Mouse (Mus musculus): Measurements from ENCODE around the gene Bivm. TPM values are rescaled to one million over a fixed set of nuclear protein-coding genes. Genes with fewer than 3 reads are reported as not detected.

Bivm gene
- polyA plus RNA-seq (2014; fragmentation: Nextera tagmentation; extraction: Ambion mirVana), result 12.2 and 15.3 TPM in 2 replicates

- Histone ChIP-seq H3K4me2 (ENCODE audit: low read length) (peak within 1 kb of the TSS; percentile 84), H3K27ac (replicated peaks in 1 of 2; ENCODE audit: control insufficient read depth in 1 of 2, insufficient read depth in 1 of 2, low read depth in 2 of 2, low read length in 2 of 2) (peak within 1 kb of the TSS; percentile 96 to 99), H3K9ac (ENCODE audit: low read length) (peak within 1 kb of the TSS; percentile 84), H3K4me1 (ENCODE audit: control insufficient read depth in 2 of 2, insufficient read depth in 2 of 2, low read length in 2 of 2) (peaks cover 0 to 11% of the 10 kb centered on the region in 2 experiments; a peak in 2 of 4 replicates), H3K4me3 (ENCODE audit: control insufficient read depth in 1 of 2, insufficient read depth in 1 of 2, low read depth in 1 of 2, low read length in 2 of 2) (peak within 1 kb of the TSS; percentile 59 to 84), H3K36me3 (ENCODE audit: control insufficient read depth, insufficient read depth, low read length) (peaks cover 36% of the 10 kb centered on the region), H3K27me3 (ENCODE audit: control insufficient read depth, insufficient read depth, low read length) (no peaks in the 10 kb centered on the region), H3K9me3 (ENCODE audit: control insufficient read depth, low read length) (no peaks in the 10 kb centered on the region)
- WGBS, result under 1% methylated on average over 39 of the region's 39 CpGs
- ATAC-seq (ENCODE audit: insufficient number of reproducible peaks, insufficient read depth, low FRiP score, low read depth), result peak; percentile 96
These were observed at the start of gene Bivm, which contains the start of gene Kdelc1 for GRCm38 (mm10) chr1:44118239-44119054. Gene Bivm (plus strand): TSS chr1:44118957. Gene Kdelc1 (minus strand): TSS chr1:44118808.

- under 1% methylated on average over 55 of the region's 55 CpGs for WGBS
- peak overlapping the region; percentile 76 for H3K9ac ChIP-seq (ENCODE audit: low read length)
- H3K4me3 ChIP-seq (ENCODE audit: control insufficient read depth in 1 of 2, insufficient read depth in 1 of 2, low read depth in 1 of 2, low read length in 2 of 2), result peak overlapping the region; percentile 71 to 92
- H3K9me3 ChIP-seq (ENCODE audit: control insufficient read depth, low read length), result no peaks in the 10 kb centered on the region
- peaks cover 0 to 10% of the 10 kb centered on the region in 2 experiments; a peak in 3 of 4 replicates for H3K4me1 ChIP-seq (ENCODE audit: control insufficient read depth in 2 of 2, insufficient read depth in 2 of 2, low read length in 2 of 2)
- H3K27ac ChIP-seq (replicated peaks in 1 of 2; ENCODE audit: control insufficient read depth in 1 of 2, insufficient read depth in 1 of 2, low read depth in 2 of 2, low read length in 2 of 2), result peak overlapping the region; percentile 89 to 92
- peak overlapping the region; percentile 69 for H3K4me2 ChIP-seq (ENCODE audit: low read length)
- H3K36me3 ChIP-seq (ENCODE audit: control insufficient read depth, insufficient read depth, low read length), result peaks cover 40% of the 10 kb centered on the region
- H3K27me3 ChIP-seq (ENCODE audit: control insufficient read depth, insufficient read depth, low read length), result no peaks in the 10 kb centered on the region
- ATAC-seq (ENCODE audit: insufficient number of reproducible peaks, insufficient read depth, low FRiP score, low read depth), result peak; percentile 77
These were observed 17.1 kb upstream of the Bivm start for GRCm38 (mm10) chr1:44101448-44102225.

GRCm38 (mm10) chr1:44102259-44102717, 16.5 kb upstream of the Bivm start, which contains the start of gene Tex30:
Gene Tex30 (minus strand): TSS chr1:44102441.
- H3K27me3 ChIP-seq (ENCODE audit: control insufficient read depth, insufficient read depth, low read length), result no peaks in the 10 kb centered on the region
- peaks cover 0 to 10% of the 10 kb centered on the region in 2 experiments; a peak in 3 of 4 replicates for H3K4me1 ChIP-seq (ENCODE audit: control insufficient read depth in 2 of 2, insufficient read depth in 2 of 2, low read length in 2 of 2)

GRCm38 (mm10) chr1:44102939-44103338, 15.8 kb upstream of the Bivm start:
- Histone ChIP-seq H3K4me1 (ENCODE audit: control insufficient read depth in 2 of 2, insufficient read depth in 2 of 2, low read length in 2 of 2) (peaks cover 0 to 10% of the 10 kb centered on the region in 2 experiments; a peak in 3 of 4 replicates), H3K36me3 (ENCODE audit: control insufficient read depth, insufficient read depth, low read length) (peaks cover 42% of the 10 kb centered on the region), H3K9ac (ENCODE audit: low read length) (peak overlapping the region; percentile 66; the same call in 1 of the 2 replicates), H3K9me3 (ENCODE audit: control insufficient read depth, low read length) (no peaks in the 10 kb centered on the region), H3K27ac (replicated peaks in 1 of 2; ENCODE audit: control insufficient read depth in 1 of 2, insufficient read depth in 1 of 2, low read depth in 2 of 2, low read length in 2 of 2) (no peak overlapping the region), H3K4me2 (ENCODE audit: low read length) (peak overlapping the region; percentile 69), H3K4me3 (ENCODE audit: control insufficient read depth in 1 of 2, insufficient read depth in 1 of 2, low read depth in 1 of 2, low read length in 2 of 2) (peak overlapping the region in 1 of 2 experiments; percentile 71; a peak in 2 of 4 replicates), H3K27me3 (ENCODE audit: control insufficient read depth, insufficient read depth, low read length) (no peaks in the 10 kb centered on the region)
- ATAC-seq (ENCODE audit: insufficient number of reproducible peaks, insufficient read depth, low FRiP score, low read depth), result no peak
- WGBS, result 12% methylated on average over 5 of the region's 5 CpGs

More at GRCm38 (mm10) chr1:44102259-44102717, 16.5 kb upstream of the Bivm start, which contains the start of gene Tex30:
- Histone ChIP-seq H3K36me3 (ENCODE audit: control insufficient read depth, insufficient read depth, low read length) (peaks cover 41% of the 10 kb centered on the region), H3K27ac (replicated peaks in 1 of 2; ENCODE audit: control insufficient read depth in 1 of 2, insufficient read depth in 1 of 2, low read depth in 2 of 2, low read length in 2 of 2) (peak within 1 kb of the TSS; percentile 89 to 92), H3K9me3 (ENCODE audit: control insufficient read depth, low read length) (no peaks in the 10 kb centered on the region), H3K4me3 (ENCODE audit: control insufficient read depth in 1 of 2, insufficient read depth in 1 of 2, low read depth in 1 of 2, low read length in 2 of 2) (peak within 1 kb of the TSS; percentile 71 to 92), H3K4me2 (ENCODE audit: low read length) (peak within 1 kb of the TSS; percentile 69), H3K9ac (ENCODE audit: low read length) (peak within 1 kb of the TSS; percentile 76)
- peak; percentile 93 for ATAC-seq (ENCODE audit: insufficient number of reproducible peaks, insufficient read depth, low FRiP score, low read depth)
- WGBS, result under 1% methylated on average over 55 of the region's 55 CpGs

GRCm38 (mm10) chr1:44117571-44117970, 1.2 kb upstream of the Bivm start:
- Histone ChIP-seq H3K4me1 (ENCODE audit: control insufficient read depth in 2 of 2, insufficient read depth in 2 of 2, low read length in 2 of 2) (peaks cover 0 to 11% of the 10 kb centered on the region in 2 experiments; a peak in 2 of 4 replicates), H3K9ac (ENCODE audit: low read length) (peak overlapping the region; percentile 84), H3K4me2 (ENCODE audit: low read length) (peak overlapping the region; percentile 84), H3K27me3 (ENCODE audit: control insufficient read depth, insufficient read depth, low read length) (no peaks in the 10 kb centered on the region), H3K27ac (replicated peaks in 1 of 2; ENCODE audit: control insufficient read depth in 1 of 2, insufficient read depth in 1 of 2, low read depth in 2 of 2, low read length in 2 of 2) (no peak overlapping the region), H3K4me3 (ENCODE audit: control insufficient read depth in 1 of 2, insufficient read depth in 1 of 2, low read depth in 1 of 2, low read length in 2 of 2) (peak overlapping the region in 1 of 2 experiments; percentile 59; a peak in 2 of 4 replicates), H3K9me3 (ENCODE audit: control insufficient read depth, low read length) (no peaks in the 10 kb centered on the region), H3K36me3 (ENCODE audit: control insufficient read depth, insufficient read depth, low read length) (peaks cover 41% of the 10 kb centered on the region)
- no peak for ATAC-seq (ENCODE audit: insufficient number of reproducible peaks, insufficient read depth, low FRiP score, low read depth)

GRCm38 (mm10) chr1:44119201-44120073, 680 bp downstream of the Bivm start:
- Histone ChIP-seq H3K27me3 (ENCODE audit: control insufficient read depth, insufficient read depth, low read length) (no peaks in the 10 kb centered on the region), H3K9me3 (ENCODE audit: control insufficient read depth, low read length) (no peaks in the 10 kb centered on the region), H3K27ac (replicated peaks in 1 of 2; ENCODE audit: control insufficient read depth in 1 of 2, insufficient read depth in 1 of 2, low read depth in 2 of 2, low read length in 2 of 2) (peak overlapping the region; percentile 96 to 99), H3K36me3 (ENCODE audit: control insufficient read depth, insufficient read depth, low read length) (peaks cover 31% of the 10 kb centered on the region), H3K4me1 (ENCODE audit: control insufficient read depth in 2 of 2, insufficient read depth in 2 of 2, low read length in 2 of 2) (peaks cover 0 to 11% of the 10 kb centered on the region in 2 experiments; a peak in 2 of 4 replicates), H3K4me2 (ENCODE audit: low read length) (peak overlapping the region; percentile 84), H3K4me3 (ENCODE audit: control insufficient read depth in 1 of 2, insufficient read depth in 1 of 2, low read depth in 1 of 2, low read length in 2 of 2) (peak overlapping the region; percentile 59 to 84), H3K9ac (ENCODE audit: low read length) (peak overlapping the region; percentile 84)
- peak; percentile 89 for ATAC-seq (ENCODE audit: insufficient number of reproducible peaks, insufficient read depth, low FRiP score, low read depth)
- WGBS, result under 1% methylated on average over 40 of the region's 43 CpGs

Data from heart, embryonic 14.5 days (tissue).